Mouse (Mus musculus) heart, embryonic 16.5 days (tissue): Measurements from ENCODE around the gene Nck2. TPM values are rescaled to one million over a fixed set of nuclear protein-coding genes. Genes with fewer than 3 reads are reported as not detected.

Experiments used
- ATAC-seq: fragments of 200-750 bp; cut with Nextera tagmentation; replicated peaks from 2 replicates; pipeline ENCODE4 v1.8.0; 2017; ENCODE audit warnings: moderate number of reproducible peaks; ENCODE audit not compliant: insufficient read depth, low FRiP score; ENCODE audit errors: extremely low read depth
- H3K27ac ChIP-seq: fragments of 300-500 bp; sonication (generic); 2 replicates; pipeline ENCODE4 v1.5.1; 2014; ENCODE audit warnings: mild to moderate bottlenecking, low read length, control low read depth, moderate library complexity
- H3K27me3 ChIP-seq: fragments of 300-500 bp; sonication (generic); 2 replicates; pipeline ENCODE4 v1.6.1; 2014; ENCODE audit warnings: low read length, mixed read lengths; ENCODE audit not compliant: control insufficient read depth, insufficient read depth
- H3K36me3 ChIP-seq: fragments of 300-500 bp; sonication (generic); 2 replicates; pipeline ENCODE4 v1.6.1; 2014; ENCODE audit not compliant: control insufficient read depth, insufficient read depth
- H3K4me1 ChIP-seq: fragments of 300-500 bp; sonication (generic); 2 replicates; pipeline ENCODE4 v1.6.1; 2014; ENCODE audit warnings: low read length, mixed read lengths; ENCODE audit not compliant: control insufficient read depth, insufficient read depth
- H3K4me2 ChIP-seq: fragments of 300-500 bp; sonication (generic); 2 replicates; pipeline ENCODE4 v1.6.1; 2014; ENCODE audit warnings: low read depth, mild to moderate bottlenecking, control low read depth, low read length
- H3K4me3 ChIP-seq: fragments of 300-500 bp; sonication (generic); 2 replicates; pipeline ENCODE4 v1.5.1; 2014; ENCODE audit warnings: mild to moderate bottlenecking, control low read depth, low read length
- H3K9ac ChIP-seq: fragments of 300-500 bp; sonication (generic); 2 replicates; pipeline ENCODE4 v1.6.1; 2014; ENCODE audit warnings: low read length, control low read depth
- H3K9me3 ChIP-seq: fragments of 300-500 bp; sonication (generic); replicated peaks from 2 replicates; pipeline ENCODE4 v1.6.1; 2016; ENCODE audit warnings: low read length; ENCODE audit not compliant: control insufficient read depth
- WGBS: fragments of 180-500 bp; shearing (Covaris S2); extraction: QIAGEN DNeasy Blood & Tissue Kit; methylation state at CpG from one replicate; pipeline ENCODE4 v1.1.7; 2014; 5-methylcytosine and 5-hydroxymethylcytosine counted together
- polyA plus RNA-seq: library from polyadenylated mRNA; unstranded; fragments of >200 nt; fragmentation: Nextera tagmentation; extraction: Ambion mirVana; gene quantifications from 2 replicates; pipeline ENCODE4 v1.2.1, GENCODE M21; 2015

The Nck2 gene
- polyA plus RNA-seq, 1 experiment from 2014 or later, result 31.2 TPM

GRCm38 (mm10) chr1:43558329-43558728, 114.0 kb downstream of the Nck2 start:
- H3K4me2 ChIP-seq, result no peak overlapping the region
- no peaks in the 10 kb centered on the region for H3K9me3 ChIP-seq
- H3K36me3 ChIP-seq, result peaks cover 2% of the 10 kb centered on the region; the same call in 1 of the 2 replicates
- H3K27me3 ChIP-seq, result no peaks in the 10 kb centered on the region
- peaks cover 22% of the 10 kb centered on the region for H3K4me1 ChIP-seq
- no peak overlapping the region for H3K4me3 ChIP-seq
- no peak for ATAC-seq
- H3K27ac ChIP-seq, result no peak overlapping the region
- WGBS, result 66% methylated on average over 3 of the region's 3 CpGs
- no peak overlapping the region for H3K9ac ChIP-seq

DNA sequence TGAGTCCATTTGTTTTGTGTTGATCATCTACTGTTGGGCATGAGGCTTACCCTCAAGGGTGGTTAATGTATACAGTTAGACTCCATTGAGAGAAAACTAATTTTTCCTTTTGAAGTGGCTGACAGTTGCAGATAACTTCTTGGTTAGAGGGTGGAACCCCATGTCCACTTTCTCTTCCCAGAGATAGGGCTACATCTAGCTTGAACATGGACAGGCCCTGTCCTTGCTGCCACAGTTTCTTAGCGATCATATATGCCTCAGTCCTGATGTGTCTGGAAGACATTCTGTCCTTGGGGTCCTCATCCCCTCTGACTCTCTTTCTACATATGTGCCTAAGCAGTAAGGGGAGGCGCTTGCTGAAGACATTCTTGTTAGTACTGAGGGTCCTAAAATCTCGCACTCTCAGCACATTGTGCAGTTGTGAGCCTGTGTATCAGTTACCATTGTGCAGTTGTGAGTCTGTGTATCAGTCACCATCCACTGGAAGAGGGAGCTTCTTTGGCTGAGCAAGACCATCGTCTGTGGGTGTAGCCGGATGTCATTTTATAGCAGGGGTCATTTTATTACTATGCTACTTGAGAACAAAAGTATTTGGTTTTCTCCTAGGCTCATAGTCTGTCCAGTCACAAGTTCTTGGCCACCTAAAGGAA, 114.8 kb downstream of the Nck2 start:
- peaks cover 22% of the 10 kb centered on the region for H3K4me1 ChIP-seq
- H3K27ac ChIP-seq, result no peak overlapping the region
- H3K27me3 ChIP-seq, result no peaks in the 10 kb centered on the region
- WGBS, result 92% methylated on average over 5 of the region's 5 CpGs
- H3K36me3 ChIP-seq, result 0 out of 2 replicates have a peak, but pooled peaks cover 2% of the 10 kb centered on the region
- H3K4me2 ChIP-seq, result no peak overlapping the region
- no peaks in the 10 kb centered on the region for H3K9me3 ChIP-seq
- no peak overlapping the region for H3K4me3 ChIP-seq
- no peak for ATAC-seq
- no peak overlapping the region for H3K9ac ChIP-seq

- H3K4me1 ChIP-seq, result peaks cover 6% of the 10 kb centered on the region
- no peak overlapping the region for H3K27ac ChIP-seq
- H3K36me3 ChIP-seq, result 0 out of 2 replicates have a peak, but pooled peaks cover 4% of the 10 kb centered on the region
- 74% methylated on average over 3 of the region's 3 CpGs for WGBS
- H3K4me3 ChIP-seq, result no peak overlapping the region
- H3K4me2 ChIP-seq, result no peak overlapping the region
- no peak for ATAC-seq
- no peak overlapping the region for H3K9ac ChIP-seq
- no peaks in the 10 kb centered on the region for H3K27me3 ChIP-seq
- no peaks in the 10 kb centered on the region for H3K9me3 ChIP-seq
These were observed 116.7 kb downstream of the Nck2 start for GRCm38 (mm10) chr1:43561085-43561484.

DNA sequence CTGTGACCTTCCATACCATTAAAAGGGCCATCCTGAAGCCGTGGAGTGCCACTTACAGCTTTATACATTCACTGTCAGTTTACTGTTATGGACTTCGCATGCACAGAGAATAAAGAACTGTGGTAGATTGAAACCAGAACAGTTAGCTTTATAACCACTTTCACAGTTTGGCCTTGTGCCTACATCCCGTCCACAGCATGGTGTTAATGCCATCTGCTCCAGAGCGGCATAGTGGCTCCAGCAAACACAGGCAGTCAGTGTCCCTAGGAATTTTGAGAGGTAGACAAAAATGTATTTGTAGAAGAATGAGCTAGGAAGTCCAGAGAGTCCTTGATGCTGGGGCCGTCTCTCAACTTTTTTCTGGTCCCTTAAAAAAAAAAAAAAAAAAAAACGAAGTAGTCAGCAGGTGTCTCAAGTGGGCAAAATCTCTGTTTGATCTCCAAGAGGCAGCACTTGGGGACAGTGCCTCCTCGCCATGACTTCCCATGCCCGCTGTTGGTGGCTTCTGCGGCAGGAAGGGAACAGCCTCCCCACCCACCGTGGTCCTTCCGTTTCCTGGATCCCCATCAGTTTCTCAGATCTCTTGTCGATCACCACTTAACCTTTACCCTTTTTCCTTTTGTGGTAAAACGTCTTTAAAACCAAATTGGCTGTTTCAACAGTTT, 117.8 kb downstream of the Nck2 start:
- 0 out of 2 replicates have a peak, but pooled peaks cover 4% of the 10 kb centered on the region for H3K36me3 ChIP-seq
- H3K27ac ChIP-seq, result peak overlapping the region; percentile 51; the same call in 1 of the 2 replicates
- 68% methylated on average over 13 of the region's 13 CpGs for WGBS
- no peak overlapping the region for H3K4me2 ChIP-seq
- H3K4me3 ChIP-seq, result no peak overlapping the region
- H3K27me3 ChIP-seq, result no peaks in the 10 kb centered on the region
- 0 out of 2 replicates have a peak, but pooled peaks have one; percentile 18 for ATAC-seq
- peaks cover 6% of the 10 kb centered on the region for H3K4me1 ChIP-seq
- H3K9ac ChIP-seq, result no peak overlapping the region
- no peaks in the 10 kb centered on the region for H3K9me3 ChIP-seq

DNA sequence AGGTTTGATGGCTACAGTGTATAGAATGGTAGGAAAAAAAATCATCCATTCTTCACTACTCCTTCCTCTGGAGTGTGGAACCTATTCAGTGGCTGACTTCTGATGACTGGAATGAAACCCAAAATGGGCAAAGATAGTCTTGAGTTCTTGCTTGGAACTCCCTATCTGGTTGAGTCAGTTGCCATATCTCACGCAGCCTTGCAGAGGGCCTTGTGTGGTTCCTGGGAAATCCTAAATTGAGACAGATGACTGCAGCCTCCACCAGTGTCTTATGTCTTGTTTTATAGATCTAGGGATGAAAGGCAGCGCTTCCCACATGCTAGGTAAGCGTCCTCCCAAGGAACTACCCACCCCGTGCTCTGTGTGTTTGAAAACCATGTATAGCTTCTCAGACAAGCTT, 120.9 kb downstream of the Nck2 start:
- WGBS, result 89% methylated on average over 4 of the region's 4 CpGs
- H3K4me1 ChIP-seq, result peaks cover 6% of the 10 kb centered on the region

DNA sequence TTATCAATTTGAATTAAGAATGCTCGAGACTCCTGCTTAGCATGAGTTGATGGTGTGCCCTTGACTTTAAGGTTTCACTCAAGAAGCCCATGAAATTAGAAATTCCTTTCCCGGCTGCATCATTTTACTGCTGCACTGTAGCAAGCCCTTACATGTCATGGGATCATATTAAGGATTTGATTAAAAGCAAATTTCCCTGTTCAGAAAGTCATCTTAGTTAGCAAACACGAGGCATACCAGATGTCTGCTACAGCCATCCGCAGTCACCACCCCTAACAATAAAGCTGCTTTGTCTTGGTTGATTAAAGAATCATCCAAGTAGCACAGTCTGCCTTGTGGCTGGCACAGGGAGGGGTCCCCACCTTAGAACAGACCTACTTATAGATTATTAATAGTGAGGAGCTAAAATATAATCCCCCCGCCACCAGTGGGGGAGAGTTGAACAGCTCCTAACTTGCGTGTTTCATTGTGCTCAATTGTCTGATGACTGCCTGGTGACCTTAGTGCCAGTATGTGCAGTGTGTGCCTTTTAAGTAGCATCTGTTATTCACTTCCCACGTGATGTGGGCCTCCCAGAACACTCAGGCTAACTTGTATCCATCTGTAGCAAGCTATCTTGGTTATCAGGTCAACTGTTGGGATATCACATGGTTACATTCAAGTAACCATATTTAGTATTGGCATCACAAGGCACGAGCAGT, 122.4 kb downstream of the Nck2 start:
- H3K4me3 ChIP-seq, result no peak overlapping the region
- H3K27me3 ChIP-seq, result no peaks in the 10 kb centered on the region
- H3K4me2 ChIP-seq, result no peak overlapping the region
- ATAC-seq, result no peak
- H3K4me1 ChIP-seq, result peaks cover 6% of the 10 kb centered on the region
- H3K27ac ChIP-seq, result no peak overlapping the region
- no peak overlapping the region for H3K9ac ChIP-seq
- H3K36me3 ChIP-seq, result peaks cover 6% of the 10 kb centered on the region; the same call in 1 of the 2 replicates
- 78% methylated on average over 8 of the region's 8 CpGs for WGBS
- H3K9me3 ChIP-seq, result no peaks in the 10 kb centered on the region

More for the DNA sequence above, 120.9 kb downstream of the Nck2 start:
- Histone ChIP-seq H3K4me2 (no peak overlapping the region), H3K9me3 (no peaks in the 10 kb centered on the region), H3K36me3 (0 out of 2 replicates have a peak, but pooled peaks cover 4% of the 10 kb centered on the region), H3K27ac (no peak overlapping the region), H3K4me3 (no peak overlapping the region), H3K27me3 (no peaks in the 10 kb centered on the region), H3K9ac (no peak overlapping the region)
- no peak for ATAC-seq

DNA sequence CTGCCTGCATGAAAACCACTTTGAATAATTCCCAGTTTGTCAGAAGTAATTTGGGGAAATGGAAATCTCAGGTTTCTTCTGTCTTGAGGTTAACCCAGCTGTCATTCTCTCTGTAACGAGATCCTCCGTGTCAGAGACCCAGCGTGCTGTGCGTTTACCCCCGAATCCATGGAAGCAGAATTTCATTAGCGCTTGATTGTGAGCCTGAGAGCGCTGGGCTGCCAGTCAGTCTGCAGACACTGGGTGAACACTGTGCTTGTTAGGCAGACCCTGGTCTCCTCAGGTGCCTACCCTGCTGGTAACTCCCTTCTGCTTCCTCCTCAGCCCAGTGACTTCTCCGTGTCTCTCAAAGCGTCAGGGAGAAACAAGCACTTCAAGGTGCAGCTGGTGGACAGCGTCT, 124.4 kb downstream of the Nck2 start:
- Histone ChIP-seq H3K4me1 (no peaks in the 10 kb centered on the region), H3K4me3 (no peak overlapping the region), H3K9me3 (no peaks in the 10 kb centered on the region), H3K36me3 (peaks cover 6% of the 10 kb centered on the region; the same call in 1 of the 2 replicates), H3K9ac (no peak overlapping the region), H3K27ac (no peak overlapping the region), H3K4me2 (no peak overlapping the region), H3K27me3 (no peaks in the 10 kb centered on the region)
- 87% methylated on average over 10 of the region's 10 CpGs for WGBS
- no peak for ATAC-seq

DNA sequence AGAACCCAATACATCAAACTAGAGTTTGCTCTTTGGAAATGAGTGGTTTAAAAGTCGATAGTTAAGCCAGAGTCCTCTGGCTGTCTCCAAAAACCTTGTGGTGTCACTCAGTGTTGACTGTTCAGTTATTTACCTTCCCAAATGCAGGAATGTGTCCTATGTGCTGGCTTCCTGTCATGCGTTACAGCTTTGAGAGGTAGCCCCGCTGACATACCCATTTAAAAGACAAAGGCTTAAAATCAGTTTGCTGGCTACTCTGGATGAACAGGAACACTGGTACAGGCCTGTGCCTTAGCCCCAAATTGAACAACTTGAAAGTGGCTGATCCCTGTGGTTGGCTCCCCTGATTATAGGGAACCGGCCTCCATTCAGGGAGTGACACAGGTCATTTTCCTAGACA, 126.7 kb downstream of the Nck2 start:
- Histone ChIP-seq H3K9me3 (no peaks in the 10 kb centered on the region), H3K9ac (no peak overlapping the region), H3K4me2 (no peak overlapping the region), H3K27ac (no peak overlapping the region), H3K27me3 (no peaks in the 10 kb centered on the region), H3K4me3 (no peak overlapping the region), H3K4me1 (no peaks in the 10 kb centered on the region), H3K36me3 (peaks cover 2% of the 10 kb centered on the region; the same call in 1 of the 2 replicates)
- no peak for ATAC-seq
- 92% methylated on average over 4 of the region's 4 CpGs for WGBS
